Mouse (Mus musculus): ENCODE results near the gene 9430097D07Rik. TPM values are rescaled to one million over a fixed set of nuclear protein-coding genes. Genes with fewer than 3 reads are reported as not detected.

9430097D07Rik gene
- polyA plus RNA-seq, 1 experiment from 2014 or later: 0.08 TPM

- no peak overlapping the region for H3K9ac ChIP-seq (ENCODE audit: low read depth, low read length)
- no peaks in the 10 kb centered on the region for H3K27me3 ChIP-seq (ENCODE audit: insufficient read depth, low read length)
- no peaks in the 10 kb centered on the region for H3K9me3 ChIP-seq (replicated peaks; ENCODE audit: low read length)
- H3K4me2 ChIP-seq (ENCODE audit: low read length): no peak overlapping the region
- 48% methylated on average over 4 of the region's 4 CpGs for WGBS
- no peak for TF ChIP-seq CTCF (IDR thresholded peaks at IDR 0.05; ENCODE audit: low read depth)
- ATAC-seq (replicated peaks; ENCODE audit: low FRiP score, low read depth) (no peak), DNase-seq (ENCODE audit: low spot score) (no peak)
- H3K27ac ChIP-seq: no peak overlapping the region; the same call in 1 of the 2 replicates
- H3K4me1 ChIP-seq (replicated peaks; ENCODE audit: insufficient read depth, low read length): no peaks in the 10 kb centered on the region
- no peak overlapping the region for H3K4me3 ChIP-seq (replicated peaks; ENCODE audit: low read depth, low read length)
- peaks cover 11% of the 10 kb centered on the region; the same call in 1 of the 2 replicates for H3K36me3 ChIP-seq (ENCODE audit: insufficient read depth, low read length)
Observed at GRCm38 (mm10) chr2:32555484-32555883, 20.0 kb downstream of the 9430097D07Rik start.

- 75% methylated on average over 7 of the region's 7 CpGs for WGBS
- DNase-seq (ENCODE audit: low spot score): no peak
- ATAC-seq (replicated peaks; ENCODE audit: low FRiP score, low read depth): no peak
Observed at GRCm38 (mm10) chr2:32553592-32554148, 21.8 kb downstream of the 9430097D07Rik start.

GRCm38 (mm10) chr2:32551236-32551635 lies 24.2 kb downstream of the 9430097D07Rik start:
- ATAC-seq (replicated peaks; ENCODE audit: low FRiP score, low read depth) (no peak), DNase-seq (ENCODE audit: low spot score) (no peak)
- Histone ChIP-seq H3K4me2 (ENCODE audit: low read length) (no peak overlapping the region), H3K27ac (no peak overlapping the region), H3K27me3 (ENCODE audit: insufficient read depth, low read length) (no peaks in the 10 kb centered on the region), H3K4me3 (replicated peaks; ENCODE audit: low read depth, low read length) (no peak overlapping the region), H3K9me3 (replicated peaks; ENCODE audit: low read length) (no peaks in the 10 kb centered on the region), H3K36me3 (ENCODE audit: insufficient read depth, low read length) (no peaks in the 10 kb centered on the region), H3K9ac (ENCODE audit: low read depth, low read length) (no peak overlapping the region), H3K4me1 (replicated peaks; ENCODE audit: insufficient read depth, low read length) (no peaks in the 10 kb centered on the region; the same call in 1 of the 2 replicates)
- 74% methylated on average over 5 of the region's 5 CpGs for WGBS
- no peak for TF ChIP-seq CTCF (IDR thresholded peaks at IDR 0.05; ENCODE audit: low read depth)

More at GRCm38 (mm10) chr2:32553592-32554148, 21.8 kb downstream of the 9430097D07Rik start:
- Histone ChIP-seq H3K27me3 (ENCODE audit: insufficient read depth, low read length) (no peaks in the 10 kb centered on the region), H3K4me2 (ENCODE audit: low read length) (no peak overlapping the region), H3K27ac (no peak overlapping the region), H3K4me3 (replicated peaks; ENCODE audit: low read depth, low read length) (no peak overlapping the region), H3K36me3 (ENCODE audit: insufficient read depth, low read length) (no peaks in the 10 kb centered on the region), H3K9me3 (replicated peaks; ENCODE audit: low read length) (no peaks in the 10 kb centered on the region), H3K9ac (ENCODE audit: low read depth, low read length) (no peak overlapping the region), H3K4me1 (replicated peaks; ENCODE audit: insufficient read depth, low read length) (no peaks in the 10 kb centered on the region; the same call in 1 of the 2 replicates)
- TF ChIP-seq CTCF (IDR thresholded peaks at IDR 0.05; ENCODE audit: low read depth): no peak

- H3K4me2 ChIP-seq (ENCODE audit: low read length): no peak overlapping the region
- H3K27me3 ChIP-seq (ENCODE audit: insufficient read depth, low read length): no peaks in the 10 kb centered on the region
- H3K4me3 ChIP-seq (replicated peaks; ENCODE audit: low read depth, low read length): no peak overlapping the region
- no peaks in the 10 kb centered on the region; the same call in 1 of the 2 replicates for H3K4me1 ChIP-seq (replicated peaks; ENCODE audit: insufficient read depth, low read length)
- H3K36me3 ChIP-seq (ENCODE audit: insufficient read depth, low read length): no peaks in the 10 kb centered on the region
- ATAC-seq (replicated peaks; ENCODE audit: low FRiP score, low read depth) (no peak), DNase-seq (ENCODE audit: low spot score) (no peak)
- 61% methylated on average over 6 of the region's 6 CpGs for WGBS
- no peaks in the 10 kb centered on the region for H3K9me3 ChIP-seq (replicated peaks; ENCODE audit: low read length)
- H3K27ac ChIP-seq: no peak overlapping the region; the same call in 1 of the 2 replicates
- 0 out of 2 replicates have a peak overlapping the region, but pooled peaks have one; percentile 13 for H3K9ac ChIP-seq (ENCODE audit: low read depth, low read length)
- TF ChIP-seq CTCF (IDR thresholded peaks at IDR 0.05; ENCODE audit: low read depth): no peak
Observed at GRCm38 (mm10) chr2:32549764-32550163, 25.7 kb downstream of the 9430097D07Rik start.

- 62% methylated on average over 9 of the region's 9 CpGs for WGBS
- H3K27ac ChIP-seq: no peak overlapping the region; the same call in 1 of the 2 replicates
- TF ChIP-seq CTCF (IDR thresholded peaks at IDR 0.05; ENCODE audit: low read depth): no peak
- H3K9me3 ChIP-seq (replicated peaks; ENCODE audit: low read length): no peaks in the 10 kb centered on the region
- no peaks in the 10 kb centered on the region for H3K36me3 ChIP-seq (ENCODE audit: insufficient read depth, low read length)
- no peak for ATAC-seq (replicated peaks; ENCODE audit: low FRiP score, low read depth)
- no peak overlapping the region for H3K9ac ChIP-seq (ENCODE audit: low read depth, low read length)
- DNase-seq (ENCODE audit: low spot score): no peak
- no peaks in the 10 kb centered on the region; the same call in 1 of the 2 replicates for H3K4me1 ChIP-seq (replicated peaks; ENCODE audit: insufficient read depth, low read length)
- no peaks in the 10 kb centered on the region for H3K27me3 ChIP-seq (ENCODE audit: insufficient read depth, low read length)
- H3K4me2 ChIP-seq (ENCODE audit: low read length): no peak overlapping the region
- no peak overlapping the region for H3K4me3 ChIP-seq (replicated peaks; ENCODE audit: low read depth, low read length)
Observed at GRCm38 (mm10) chr2:32549171-32549570, 26.3 kb downstream of the 9430097D07Rik start.

- no peak for TF ChIP-seq CTCF (IDR thresholded peaks at IDR 0.05; ENCODE audit: low read depth)
- Histone ChIP-seq H3K4me2 (ENCODE audit: low read length) (no peak overlapping the region), H3K4me3 (replicated peaks; ENCODE audit: low read depth, low read length) (no peak overlapping the region), H3K36me3 (ENCODE audit: insufficient read depth, low read length) (no peaks in the 10 kb centered on the region), H3K27ac (peak overlapping the region; percentile 31; the same call in 1 of the 2 replicates), H3K9ac (ENCODE audit: low read depth, low read length) (no peak overlapping the region), H3K4me1 (replicated peaks; ENCODE audit: insufficient read depth, low read length) (peaks cover 2% of the 10 kb centered on the region; the same call in 1 of the 2 replicates), H3K9me3 (replicated peaks; ENCODE audit: low read length) (no peaks in the 10 kb centered on the region), H3K27me3 (ENCODE audit: insufficient read depth, low read length) (no peaks in the 10 kb centered on the region)
- ATAC-seq (replicated peaks; ENCODE audit: low FRiP score, low read depth): no peak
- 79% methylated on average over 7 of the region's 7 CpGs for WGBS
- DNase-seq (ENCODE audit: low spot score): no peak
Observed at GRCm38 (mm10) chr2:32547964-32548739, 27.3 kb downstream of the 9430097D07Rik start.
